Mouse (Mus musculus): ENCODE measurements at regions not wholly inside any gene's neighbourhood (a gene's known extent, or its start where the extent isn't known, plus 50 kb on each side); places are given as distances from the start of the nearest gene placed in this dataset.

- TF ChIP-seq EP300 (optimal IDR thresholded peaks at IDR 0.05) (no peak), CTCF (IDR thresholded peaks at IDR 0.05; ENCODE audit: low read depth) (no peak)
These were observed 496.5 kb upstream of the Impg1 start for GRCm38 (mm10) chr9:80961818-80962217.

All from stomach, postnatal 0 days (tissue).